In the genomic region with DNA sequence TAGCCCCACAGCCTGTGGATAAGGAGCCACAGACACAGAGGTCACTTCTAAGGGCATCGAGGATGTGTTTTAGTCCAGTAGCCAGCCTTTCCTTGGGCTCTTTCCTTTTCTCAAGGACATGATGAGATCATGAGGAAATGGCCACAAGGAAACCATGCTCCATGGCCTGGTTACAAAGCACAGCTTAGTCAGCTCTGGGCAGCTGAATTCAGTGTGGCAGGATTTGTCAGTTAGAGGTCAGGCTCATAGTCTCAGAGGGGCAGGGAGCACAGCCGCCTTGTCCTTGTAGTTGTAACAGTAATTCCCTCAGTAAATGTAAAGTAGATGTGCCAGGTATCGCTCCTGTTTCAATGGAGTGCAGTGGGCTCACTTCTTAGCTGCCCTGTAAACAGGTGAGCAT, we compare ENCODE assay signal across 17 mouse cellular contexts.
A peak's percentile ranks its signal among the peaks of the same experiment; 100 is the strongest.
DNase-seq lines count a peak whose midpoint lies in the region; ATAC-seq lines count a peak whose summit lies in the region.
"Had no signal": no experiment of that assay in that cellular context is flagged by ENCODE, and none has a peak within 500 bp of the region (broad histone marks: within the 10 kb centered on the region; RNA-seq: fewer than 3 reads in every experiment).

No protein-coding gene starts in this region.

- peak; percentile 17 for DNase-seq in adrenal gland, postnatal 14 days
- DNase-seq in adrenal gland, postnatal 25 days = no peak
- peak; percentile 8 for DNase-seq in neural tube, embryonic 10.5 days (ENCODE audit: extremely low spot score, low spot score)
- peak; percentile 15 for DNase-seq in limb, embryonic 10.5 days (ENCODE audit: low spot score)
- DNase-seq: cerebellum, adult 11-12 months; cerebellum, adult 2 months; cerebellum, adult 9-10 months; cerebellum, postnatal 10 days; cerebellum, postnatal 25 days; forebrain, postnatal 0 days had no signal

- no peak for ATAC-seq in neural tube, embryonic 15.5 days (ENCODE audit: low FRiP score)
- ATAC-seq in megakaryocyte, adult 5-6 weeks (ENCODE audit: poor library complexity, severe bottlenecking) = no peak
- ATAC-seq in heart, embryonic 11.5 days (replicated peaks; ENCODE audit: insufficient number of reproducible peaks, low FRiP score, low TSS enrichment) = no peak
- ATAC-seq: forebrain, embryonic 13.5 days; forebrain, embryonic 15.5 days; forebrain, postnatal 0 days had no signal

- no peak overlapping the region for H3K4me2 ChIP-seq in neural tube, embryonic 15.5 days
- no peak overlapping the region for H3K4me2 ChIP-seq in heart, embryonic 11.5 days
- H3K4me2 ChIP-seq: embryonic facial prominence, embryonic 12.5 days; forebrain, embryonic 13.5 days; forebrain, embryonic 15.5 days had no signal

- H3K27me3 ChIP-seq in neural tube, embryonic 15.5 days (replicated peaks) = no peaks in the 10 kb centered on the region; the same call in 1 of the 2 replicates
- no peaks in the 10 kb centered on the region for H3K27me3 ChIP-seq in limb, embryonic 10.5 days (ENCODE audit: low read depth, poor library complexity, severe bottlenecking)
- H3K27me3 ChIP-seq in heart, embryonic 11.5 days (ENCODE audit: control insufficient read depth, insufficient read depth, low read length) = no peaks in the 10 kb centered on the region
- H3K27me3 ChIP-seq: forebrain, embryonic 13.5 days; forebrain, embryonic 15.5 days had no signal

- no peak overlapping the region for H3K4me3 ChIP-seq in neural tube, embryonic 15.5 days (replicated peaks)
- H3K4me3 ChIP-seq in limb, embryonic 10.5 days = no peak overlapping the region
- H3K4me3 ChIP-seq in heart, embryonic 11.5 days (ENCODE audit: low read depth, low read length) = no peak overlapping the region
- H3K4me3 ChIP-seq: embryonic facial prominence, embryonic 10.5 days; embryonic facial prominence, embryonic 12.5 days; forebrain, embryonic 13.5 days; forebrain, embryonic 15.5 days had no signal

- H3K36me3 ChIP-seq in neural tube, embryonic 15.5 days = no peaks in the 10 kb centered on the region
- no peaks in the 10 kb centered on the region for H3K36me3 ChIP-seq in limb, embryonic 10.5 days
- H3K36me3 ChIP-seq in heart, embryonic 11.5 days (ENCODE audit: control insufficient read depth, insufficient read depth, low read length) = no peaks in the 10 kb centered on the region
- H3K36me3 ChIP-seq: embryonic facial prominence, embryonic 10.5 days; embryonic facial prominence, embryonic 12.5 days; forebrain, embryonic 15.5 days had no signal

- no peaks in the 10 kb centered on the region for H3K9me3 ChIP-seq in neural tube, embryonic 15.5 days (replicated peaks)
- no peaks in the 10 kb centered on the region for H3K9me3 ChIP-seq in limb, embryonic 10.5 days (replicated peaks)
- H3K9me3 ChIP-seq in heart, embryonic 11.5 days (replicated peaks; ENCODE audit: control insufficient read depth, low read length) = no peaks in the 10 kb centered on the region
- H3K9me3 ChIP-seq: embryonic facial prominence, embryonic 10.5 days; embryonic facial prominence, embryonic 12.5 days; forebrain, embryonic 13.5 days; forebrain, embryonic 15.5 days had no signal

- H3K4me1 ChIP-seq in neural tube, embryonic 15.5 days = no peaks in the 10 kb centered on the region; the same call in 1 of the 2 replicates
- no peaks in the 10 kb centered on the region for H3K4me1 ChIP-seq in limb, embryonic 10.5 days
- H3K4me1 ChIP-seq in heart, embryonic 11.5 days (ENCODE audit: control insufficient read depth, insufficient read depth, low read length) = no peaks in the 10 kb centered on the region
- H3K4me1 ChIP-seq: embryonic facial prominence, embryonic 10.5 days; embryonic facial prominence, embryonic 12.5 days; forebrain, embryonic 13.5 days; forebrain, embryonic 15.5 days had no signal

- no peak overlapping the region for H3K27ac ChIP-seq in neural tube, embryonic 15.5 days (replicated peaks)
- no peak overlapping the region for H3K27ac ChIP-seq in limb, embryonic 10.5 days
- no peak overlapping the region for H3K27ac ChIP-seq in heart, embryonic 11.5 days (ENCODE audit: low read depth, low read length)
- H3K27ac ChIP-seq: embryonic facial prominence, embryonic 10.5 days; embryonic facial prominence, embryonic 12.5 days; forebrain, embryonic 13.5 days; forebrain, embryonic 15.5 days had no signal

- 87% methylated on average over 3 of the region's 3 CpGs for WGBS in neural tube, embryonic 15.5 days
- 83% methylated on average over 3 of the region's 3 CpGs for WGBS in limb, embryonic 10.5 days
- 81% methylated on average over 3 of the region's 3 CpGs for WGBS in heart, embryonic 11.5 days (ENCODE audit: insufficient replicate concordance)

- no peak overlapping the region for H3K9ac ChIP-seq in neural tube, embryonic 15.5 days (replicated peaks)
- H3K9ac ChIP-seq in heart, embryonic 11.5 days (ENCODE audit: low read depth, low read length) = no peak overlapping the region
- H3K9ac ChIP-seq: embryonic facial prominence, embryonic 12.5 days; forebrain, embryonic 13.5 days; forebrain, embryonic 15.5 days; forebrain, postnatal 0 days had no signal
